Mouse (Mus musculus) thymus, postnatal 0 days (tissue): ENCODE measurements at regions not wholly inside any gene's neighbourhood (a gene's known extent, or its start where the extent isn't known, plus 50 kb on each side); places are given as distances from the start of the nearest gene placed in this dataset.

Experiments used
- DNase-seq: peaks from one replicate; pipeline ENCODE4 v3.0.0-alpha.2; 2015; ENCODE audit warnings: low spot score

- peak; percentile 72 for DNase-seq
Measured at GRCm38 (mm10) chr13:93243076-93243475, 50.9 kb upstream of the Tent2 start.

DNA sequence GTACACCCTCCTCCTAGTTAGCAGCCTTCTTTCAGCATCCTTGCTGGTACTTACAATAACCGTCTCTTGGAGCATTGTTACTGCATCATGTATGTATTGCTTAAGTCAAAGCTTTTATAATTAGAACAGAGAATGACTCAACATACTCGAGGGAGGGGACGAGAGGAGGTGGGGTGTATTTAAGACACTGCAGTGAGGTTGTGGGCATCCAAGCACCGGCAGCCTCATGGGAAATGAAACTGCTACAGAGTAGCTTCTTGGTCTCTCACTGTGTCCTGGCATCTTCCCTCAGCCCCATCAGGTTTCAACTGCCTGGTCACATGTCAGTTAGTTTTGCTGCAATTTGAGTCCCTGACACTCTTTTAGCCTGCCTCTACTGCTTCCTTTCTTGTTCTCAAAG lies 50.7 kb upstream of the Homer1 start:
- no peak for DNase-seq
